Mouse (Mus musculus): ENCODE results near the gene Pdzrn4.

DNA sequence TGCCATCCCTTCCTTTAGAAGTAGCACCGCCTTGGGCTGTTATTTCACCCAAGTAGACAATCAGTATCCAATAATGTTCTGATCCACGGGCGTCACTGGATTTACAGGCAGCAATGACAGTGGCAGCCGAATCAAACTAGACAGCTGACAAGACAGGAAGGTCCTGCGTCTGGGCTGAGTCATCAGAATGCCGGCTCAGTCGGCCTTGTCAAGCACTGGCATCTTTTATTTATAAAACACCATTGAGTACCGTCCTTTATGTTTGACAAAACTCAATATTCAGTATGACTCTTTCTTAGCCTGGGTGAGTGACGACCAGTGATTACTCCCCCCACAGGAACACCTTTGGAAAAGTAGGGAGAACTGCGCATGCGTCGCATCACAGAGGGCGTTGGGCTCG lies 391.4 kb downstream of the Pdzrn4 start:
- TF ChIP-seq ZC3H11A (IDR thresholded peaks at IDR 0.05; ENCODE audit: borderline replicate concordance, low read depth, low read length) (no peak), MAFK (IDR thresholded peaks at IDR 0.05; ENCODE audit: insufficient read depth, low read depth, low read length) (no peak), CHD2 (IDR thresholded peaks at IDR 0.05; ENCODE audit: low read depth, low read length) (no peak)

Data from ES-E14 (cell line).